ENCODE assay signal across 25 mouse cellular contexts in genomic region chr13:12454686-12455390, GRCm38 (mm10).
"Had no signal": no experiment of that assay in that cellular context is flagged by ENCODE, and none has a peak within 500 bp of the region (broad histone marks: within the 10 kb centered on the region; RNA-seq: fewer than 3 reads in every experiment).

No protein-coding gene starts in this region.

- ATAC-seq: hindbrain, embryonic 16.5 days; inflammation-experienced regulatory T-cells, adult 6 months; intestine, embryonic 15.5 days; intestine, postnatal 0 days; liver, postnatal 0 days had no signal

- H3K9ac ChIP-seq: heart, embryonic 12.5 days; hindbrain, embryonic 12.5 days; hindbrain, embryonic 14.5 days; intestine, embryonic 15.5 days; limb, embryonic 12.5 days; liver, embryonic 13.5 days; liver, embryonic 15.5 days; liver, postnatal 0 days had no signal

- H3K27ac ChIP-seq: gastrocnemius, adult 2 months; heart, embryonic 10.5 days; hindbrain, embryonic 10.5 days; hindbrain, embryonic 12.5 days; hindbrain, embryonic 14.5 days; intestine, embryonic 15.5 days; layer of hippocampus, adult 2 months; left cerebral cortex, adult 2 months; limb, embryonic 10.5 days; limb, embryonic 12.5 days; liver, embryonic 13.5 days; liver, embryonic 15.5 days had no signal

- H3K9me3 ChIP-seq: heart, embryonic 10.5 days; heart, embryonic 12.5 days; hindbrain, embryonic 10.5 days; hindbrain, embryonic 12.5 days; intestine, embryonic 15.5 days; limb, embryonic 10.5 days; limb, embryonic 12.5 days; liver, embryonic 13.5 days; liver, embryonic 15.5 days had no signal

- DNase-seq: gastrocnemius, adult 2 months; gastrocnemius, postnatal 10 days; gastrocnemius, postnatal 25 days; heart, adult 18-20 months; heart, postnatal 10 days; heart, postnatal 4 days; kidney, postnatal 14 days; kidney, postnatal 4 days; liver; liver, embryonic 13.5 days; liver, postnatal 0 days had no signal

- H3K4me2 ChIP-seq: heart, embryonic 12.5 days; hindbrain, embryonic 12.5 days; hindbrain, embryonic 14.5 days; intestine, embryonic 15.5 days; limb, embryonic 12.5 days; liver, embryonic 13.5 days; liver, embryonic 15.5 days had no signal

- H3K27me3 ChIP-seq: heart, embryonic 12.5 days; hindbrain, embryonic 12.5 days; intestine, embryonic 15.5 days; limb, embryonic 12.5 days; liver, embryonic 13.5 days; liver, embryonic 15.5 days had no signal

- H3K4me1 ChIP-seq: heart, embryonic 10.5 days; hindbrain, embryonic 10.5 days; hindbrain, embryonic 12.5 days; intestine, embryonic 15.5 days; limb, embryonic 10.5 days; limb, embryonic 12.5 days had no signal

- H3K36me3 ChIP-seq: hindbrain, embryonic 10.5 days; limb, embryonic 10.5 days had no signal

- H3K4me3 ChIP-seq: gastrocnemius, adult 2 months; heart, embryonic 10.5 days; heart, embryonic 12.5 days; hindbrain, embryonic 10.5 days; hindbrain, embryonic 12.5 days; intestine, embryonic 15.5 days; layer of hippocampus, adult 2 months; left cerebral cortex, adult 2 months; limb, embryonic 10.5 days; limb, embryonic 12.5 days; liver, embryonic 13.5 days; liver, embryonic 15.5 days had no signal
